Comparison of ENCODE assay signal across 9 mouse cellular contexts in genomic region chr11:75000869-75001653, GRCm38 (mm10).
DNase-seq lines count a peak whose midpoint lies in the region; ATAC-seq lines count a peak whose summit lies in the region.
"Had no signal": no experiment of that assay in that cellular context is flagged by ENCODE, and none has a peak within 500 bp of the region (broad histone marks: within the 10 kb centered on the region; RNA-seq: fewer than 3 reads in every experiment).

No protein-coding gene starts in this region.

- no peak overlapping the region; the same call in 1 of the 2 replicates for H3K4me2 ChIP-seq in lung, embryonic 16.5 days (ENCODE audit: low read depth, low read length)
- no peak overlapping the region for H3K4me2 ChIP-seq in stomach, embryonic 14.5 days (replicated peaks; ENCODE audit: low read depth, low read length)

- peaks cover 3% of the 10 kb centered on the region; the same call in 1 of the 2 replicates for H3K36me3 ChIP-seq in lung, embryonic 16.5 days (ENCODE audit: control insufficient read depth, insufficient read depth, low read length)
- H3K36me3 ChIP-seq in limb, embryonic 10.5 days = peaks cover 34% of the 10 kb centered on the region
- no peaks in the 10 kb centered on the region; the same call in 1 of the 2 replicates for H3K36me3 ChIP-seq in stomach, embryonic 14.5 days (ENCODE audit: control insufficient read depth, insufficient read depth, low read length)

- 46% methylated on average over 10 of the region's 10 CpGs for WGBS in lung, embryonic 16.5 days
- WGBS in limb, embryonic 10.5 days = 63% methylated on average over 10 of the region's 10 CpGs
- 46% methylated on average over 10 of the region's 10 CpGs for WGBS in stomach, embryonic 14.5 days

- no peaks in the 10 kb centered on the region for H3K27me3 ChIP-seq in lung, embryonic 16.5 days (ENCODE audit: control insufficient read depth, insufficient read depth, low read depth, low read length)
- no peaks in the 10 kb centered on the region for H3K27me3 ChIP-seq in limb, embryonic 10.5 days (ENCODE audit: low read depth, poor library complexity, severe bottlenecking)
- H3K27me3 ChIP-seq in stomach, embryonic 14.5 days (ENCODE audit: control insufficient read depth, insufficient read depth, low read length) = no peaks in the 10 kb centered on the region

- peak; percentile 85 for ATAC-seq in lung, embryonic 16.5 days (ENCODE audit: low read depth)
- no peak for ATAC-seq in stomach, embryonic 14.5 days (ENCODE audit: insufficient number of reproducible peaks, insufficient read depth, low FRiP score, low read depth)
- no peak for ATAC-seq in frontal cortex, adult (ENCODE audit: low TSS enrichment)

- H3K4me3 ChIP-seq in lung, embryonic 16.5 days (ENCODE audit: low read length) = no peak overlapping the region
- no peak overlapping the region for H3K4me3 ChIP-seq in limb, embryonic 10.5 days
- H3K4me3 ChIP-seq in stomach, embryonic 14.5 days (ENCODE audit: low read depth, low read length) = no peak overlapping the region

- H3K9ac ChIP-seq in lung, embryonic 16.5 days (ENCODE audit: low read length) = no peak overlapping the region
- no peak overlapping the region for H3K9ac ChIP-seq in stomach, embryonic 14.5 days (replicated peaks; ENCODE audit: low read depth, low read length)

- peaks cover 6% of the 10 kb centered on the region; the same call in 1 of the 2 replicates for H3K4me1 ChIP-seq in lung, embryonic 16.5 days (replicated peaks; ENCODE audit: control insufficient read depth, insufficient read depth, low read length)
- H3K4me1 ChIP-seq in limb, embryonic 10.5 days = peaks cover 9% of the 10 kb centered on the region
- H3K4me1 ChIP-seq in stomach, embryonic 14.5 days (ENCODE audit: control insufficient read depth, insufficient read depth, low read length) = no peaks in the 10 kb centered on the region

- no peak for DNase-seq in lung, adult 18-20 months
- DNase-seq in gastrocnemius, postnatal 14 days = peak; percentile 68
- DNase-seq in limb, embryonic 10.5 days (ENCODE audit: low spot score) = peak; percentile 36
- DNase-seq in layer of hippocampus, adult 9-11 months = no peak
- no peak for DNase-seq in adrenal gland, postnatal 25 days
- DNase-seq: cerebellum, adult 2 months had no signal

- intact Hi-C loops in gastrocnemius, postnatal 14 days (cut with DNase I; ENCODE audit: low total_unique reads) = no loop called here

- H3K27ac ChIP-seq in lung, embryonic 16.5 days (ENCODE audit: low read length) = peak overlapping the region; percentile 77
- peak overlapping the region; percentile 64 for H3K27ac ChIP-seq in limb, embryonic 10.5 days
- peak overlapping the region; percentile 48 for H3K27ac ChIP-seq in stomach, embryonic 14.5 days (ENCODE audit: low read length)

- H3K9me3 ChIP-seq in lung, embryonic 16.5 days (ENCODE audit: control insufficient read depth, low read length) = no peaks in the 10 kb centered on the region
- H3K9me3 ChIP-seq in limb, embryonic 10.5 days (replicated peaks) = no peaks in the 10 kb centered on the region
- no peaks in the 10 kb centered on the region for H3K9me3 ChIP-seq in stomach, embryonic 14.5 days (ENCODE audit: control insufficient read depth, low read depth, low read length)

Comparison
In these comparisons a context has a peak if more than half of its experiments do, and no peak if none do; other contexts are left out.
1. DNase-seq: peak in gastrocnemius, postnatal 14 days (single experiment) and limb, embryonic 10.5 days (single experiment); none in lung, adult 18-20 months (0 of 2), layer of hippocampus, adult 9-11 months (single experiment) and adrenal gland, postnatal 25 days (single experiment).
2. Peak in every context shown above with its lines, with median percentiles within 50 percentile points of each other: H3K27ac ChIP-seq.